Mouse (Mus musculus) duodenum, adult 2 months (tissue): Measurements from ENCODE around the gene Apol7b. TPM values are rescaled to one million over a fixed set of nuclear protein-coding genes. Genes with fewer than 3 reads are reported as not detected.

Experiments used
- polyA plus RNA-seq: library from polyadenylated mRNA; depleted of rRNA; stranded (reverse); fragments of >200 nt; gene quantifications from 2 replicates; pipeline ENCODE4 v1.2.3, GENCODE M21; 2012; ENCODE audit warnings: low replicate concordance; rRNA removed

Gene Apol7b
- 0.20 and 1.3 TPM in 2 replicates for polyA plus RNA-seq

GRCm38 (mm10) chr15:77447392-77447791 lies at the start of gene Apol7b:
Gene Apol7b, minus strand, starts transcription at chr15:77447492.

DNA sequence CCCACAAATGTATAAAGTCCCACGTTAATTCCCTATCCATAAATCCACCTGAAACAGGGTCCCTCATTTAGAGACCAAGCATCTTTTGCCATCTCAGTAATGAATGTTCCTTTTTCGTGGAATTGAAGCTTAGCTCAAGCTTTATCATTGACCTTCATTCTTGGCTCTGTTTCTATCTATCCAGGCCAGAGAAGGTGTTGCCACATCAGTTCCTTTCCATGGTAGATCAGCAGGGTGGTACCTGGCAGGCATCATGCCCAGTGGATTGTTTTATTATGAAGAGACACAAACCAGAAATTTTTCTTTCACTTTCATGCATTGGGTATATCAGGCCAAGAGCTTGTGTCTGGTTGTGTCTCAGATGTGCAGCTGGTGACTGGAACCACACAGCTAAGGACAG lies 29.4 kb upstream of the Apol7b start, which contains the start of gene Apol10a:
Apol10a (plus strand) TSS at position 355 of the 400 bp plus-strand sequence.

GRCm38 (mm10) chr15:77411035-77411434 lies 36.3 kb downstream of the Apol7b start, which contains the start of gene Apol9a:
Gene Apol9a, minus strand, starts transcription at chr15:77411135.

GRCm38 (mm10) chr15:77399027-77399426 lies 48.3 kb downstream of the Apol7b start, which contains the start of gene Apol7a:
Gene Apol7a, minus strand, starts transcription at chr15:77399110.

Other genes with a start within 250 kb of the Apol7b start
- gene Rbfox2, start 140.5 kb downstream of the Apol7b start, polyA plus RNA-seq: 20.8 and 29.1 TPM in 2 replicates
- gene Apol7a, start 48.4 kb downstream of the Apol7b start, polyA plus RNA-seq: 17.9 and 52.2 TPM in 2 replicates
- gene Apol9a, start 36.4 kb downstream of the Apol7b start, polyA plus RNA-seq: 4.3 and 85.0 TPM in 2 replicates
- gene Apol10a, start 29.6 kb upstream of the Apol7b start, polyA plus RNA-seq: 7.2 and 24.6 TPM in 2 replicates
- gene Apol11a, start 60.8 kb upstream of the Apol7b start, polyA plus RNA-seq: 0.06 TPM in 1 of 2 replicates, not detected in the other
- 8.3 and 13.9 TPM in 2 replicates for gene Apol7c, start 85.8 kb upstream of the Apol7b start, polyA plus RNA-seq
- gene 1700025B11Rik, start 114.4 kb upstream of the Apol7b start, polyA plus RNA-seq: not detected in 2 replicates
- gene Apol10b, start 148.6 kb upstream of the Apol7b start, polyA plus RNA-seq: 0.06 and 0.13 TPM in 2 replicates
- gene Gm36245, start 151.8 kb upstream of the Apol7b start, polyA plus RNA-seq: not detected in 2 replicates
- not detected in 2 replicates for gene Apol11b, start 195.8 kb upstream of the Apol7b start, polyA plus RNA-seq